Mouse (Mus musculus): ENCODE measurements around the gene Rab37. TPM values are rescaled to one million over a fixed set of nuclear protein-coding genes. Genes with fewer than 3 reads are reported as not detected.

Rab37 gene
- total RNA-seq, 2 experiments from 2014 or later = 0.19 TPM; not detected in 1

- no peak for DNase-seq
These were observed 5.0 kb upstream of the Rab37 start for GRCm38 (mm10) chr11:115086213-115086612.

GRCm38 (mm10) chr11:115089853-115090252 lies 1.4 kb upstream of the Rab37 start:
- no peak for DNase-seq

- no peak for DNase-seq
These were observed 909 bp downstream of the Rab37 start for GRCm38 (mm10) chr11:115092140-115092539.

GRCm38 (mm10) chr11:115098203-115098932 lies 7.1 kb downstream of the Rab37 start:
- DNase-seq = no peak

GRCm38 (mm10) chr11:115099241-115099840 lies 8.1 kb downstream of the Rab37 start:
- DNase-seq = no peak

- no peak for DNase-seq
These were observed 8.9 kb downstream of the Rab37 start for GRCm38 (mm10) chr11:115100032-115100621.

GRCm38 (mm10) chr11:115100741-115101140 lies 9.5 kb downstream of the Rab37 start:
- no peak for DNase-seq

- no peak for DNase-seq
These were observed 10.4 kb downstream of the Rab37 start for GRCm38 (mm10) chr11:115101615-115102051.

GRCm38 (mm10) chr11:115102116-115102515 lies 10.9 kb downstream of the Rab37 start:
- DNase-seq = no peak

GRCm38 (mm10) chr11:115103470-115104413 lies 12.5 kb downstream of the Rab37 start:
- DNase-seq = no peak

- no peak for DNase-seq
These were observed 13.7 kb downstream of the Rab37 start for GRCm38 (mm10) chr11:115104769-115105563.

GRCm38 (mm10) chr11:115106638-115107037 lies 15.4 kb downstream of the Rab37 start:
- no peak for DNase-seq

- DNase-seq = no peak
These were observed 16.2 kb downstream of the Rab37 start for GRCm38 (mm10) chr11:115107403-115107916.

GRCm38 (mm10) chr11:115108176-115108575 lies 16.9 kb downstream of the Rab37 start:
- DNase-seq = no peak

- no peak for DNase-seq
These were observed 19.0 kb downstream of the Rab37 start for GRCm38 (mm10) chr11:115110271-115110670.

- no peak for DNase-seq
These were observed 21.0 kb downstream of the Rab37 start for GRCm38 (mm10) chr11:115112196-115112595.

GRCm38 (mm10) chr11:115119409-115119808 lies 28.2 kb downstream of the Rab37 start:
- no peak for DNase-seq

GRCm38 (mm10) chr11:115128483-115128882 lies 37.3 kb downstream of the Rab37 start:
- DNase-seq = no peak

GRCm38 (mm10) chr11:115129508-115130126 lies 38.4 kb downstream of the Rab37 start:
- DNase-seq = no peak

GRCm38 (mm10) chr11:115131768-115132381 lies 40.6 kb downstream of the Rab37 start:
- DNase-seq = no peak

All from gastrocnemius, postnatal 25 days (tissue).